Mouse (Mus musculus) cortical plate, adult 2 months (tissue): ENCODE measurements at regions not wholly inside any gene's neighbourhood (a gene's known extent, or its start where the extent isn't known, plus 50 kb on each side); places are given as distances from the start of the nearest gene placed in this dataset.

Experiments
- CTCF ChIP-seq: fragments of 200-500 bp; IDR thresholded peaks from 2 replicates; pipeline ENCODE4 v1.5.1; 2011; ENCODE audit warnings: mild to moderate bottlenecking, control low read depth, low read length; ENCODE audit not compliant: insufficient read depth; ENCODE audit errors: extremely low read depth
- POLR2A ChIP-seq: fragments of 200-500 bp; IDR thresholded peaks from 2 replicates; pipeline ENCODE4 v1.6.1; 2011; ENCODE audit warnings: mild to moderate bottlenecking, low read length, control low read depth; ENCODE audit not compliant: insufficient read depth; ENCODE audit errors: extremely low read depth

GRCm38 (mm10) chr13:47462148-47462547 is 339.7 kb downstream of the Rnf144b start:
- no peak for TF ChIP-seq CTCF
- TF ChIP-seq POLR2A, result no peak
